Mouse (Mus musculus) liver, postnatal 0 days (tissue): ENCODE measurements around the gene Tdrd9.

Experiments
- CTCF ChIP-seq: sonication (generic); IDR thresholded peaks from 2 replicates; pipeline ENCODE4 v1.5.1; 2016; ENCODE audit warnings: antibody characterized with exemption, low read depth
- EP300 ChIP-seq: IDR thresholded peaks from 2 replicates; pipeline ENCODE4 v1.6.1; 2016; ENCODE audit warnings: antibody characterized with exemption, low read depth, mild to moderate bottlenecking

- TF ChIP-seq CTCF (no peak), EP300 (no peak)
These were observed 23.8 kb downstream of the Tdrd9 start for GRCm38 (mm10) chr12:111995161-111995560.
